Mouse (Mus musculus) gastrocnemius, postnatal 10 days (tissue): ENCODE measurements around the gene Calr3. TPM values are rescaled to one million over a fixed set of nuclear protein-coding genes. Genes with fewer than 3 reads are reported as not detected.

ENCODE experiments used
- DNase-seq: peaks from one replicate; pipeline ENCODE4 v3.0.0; 2021; ENCODE audit warnings: mixed read lengths
- long read RNA-seq, 2 experiments: library from polyadenylated mRNA; stranded (forward); transcript quantifications; one replicate each; pipeline ENCODE4 v2.0.0; 2021
- total RNA-seq, 2 experiments: library from RNA; stranded (reverse); gene quantifications; 2 replicates each; pipeline ENCODE4 v1.2.3; 2021

The Calr3 gene
- total RNA-seq: 1 to 10 TPM; 1.7 to 1.8 TPM
- long read RNA-seq, experiment 1, partial matches to known transcripts: 0 of 3 reads
- long read RNA-seq, experiment 1, other reads (novel, unspliced or antisense): 0 of 3 reads
- long read RNA-seq, experiment 2, partial matches to known transcripts: 0 of 3 reads
- long read RNA-seq, experiment 2, other reads (novel, unspliced or antisense): 0 of 3 reads

DNA sequence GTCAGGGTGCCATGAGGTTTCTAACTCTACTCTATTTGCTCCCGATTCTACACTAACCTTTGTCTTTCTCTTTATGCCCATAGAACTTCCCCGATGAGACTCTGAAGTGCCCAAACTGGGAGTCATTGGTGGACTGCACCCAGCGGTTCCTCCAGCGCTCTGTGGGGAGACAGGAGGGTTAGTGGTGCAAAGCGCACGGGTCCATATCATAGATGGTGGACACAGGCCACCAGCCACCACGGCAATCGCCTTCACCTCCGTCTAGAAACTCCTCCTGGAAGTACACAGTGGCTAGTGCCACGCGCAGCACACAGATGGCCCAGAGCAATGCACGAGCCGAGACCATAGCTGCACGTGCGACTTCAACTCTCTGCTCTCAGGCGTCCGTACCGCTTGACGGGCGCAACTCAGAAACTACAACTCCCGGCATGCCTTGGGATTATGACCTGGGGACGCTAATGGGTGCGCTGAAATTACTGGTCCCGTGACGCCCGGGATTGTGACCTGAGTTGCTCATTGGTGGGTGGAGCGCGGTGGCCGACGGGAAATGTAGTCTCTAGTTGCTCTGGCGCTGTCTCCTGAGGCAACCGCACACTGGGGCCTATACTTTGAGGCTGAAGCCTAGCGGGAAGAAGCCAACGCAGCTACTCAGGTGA is at the start of gene Calr3, which contains the start of gene 1700030K09Rik:
Gene Calr3, minus strand, starts transcription at position 533 of the 656 bp plus-strand sequence.
Gene 1700030K09Rik, plus strand, starts transcription at position 543 of the 656 bp plus-strand sequence.
- peak; percentile 96 for DNase-seq

DNA sequence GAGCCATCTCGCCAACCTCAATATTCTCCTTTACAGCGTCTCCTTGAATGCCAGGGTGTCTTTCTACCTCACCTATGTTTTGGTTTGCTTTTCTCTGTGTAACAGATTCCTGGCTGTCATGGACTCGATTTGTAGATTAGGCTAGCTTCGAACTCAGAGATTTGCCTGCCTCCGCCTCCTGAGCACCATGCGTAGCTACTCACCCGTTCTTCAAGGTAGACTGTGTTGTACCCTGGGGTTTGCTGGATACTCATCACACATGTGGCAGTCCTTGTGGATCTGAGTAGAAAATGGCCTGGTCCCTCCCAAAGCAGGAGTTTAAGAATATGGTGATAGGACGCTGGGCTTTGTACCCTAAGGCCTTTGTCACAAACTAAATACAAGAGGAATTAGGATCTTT is 49.7 kb upstream of the Calr3 start:
- no peak for DNase-seq

DNA sequence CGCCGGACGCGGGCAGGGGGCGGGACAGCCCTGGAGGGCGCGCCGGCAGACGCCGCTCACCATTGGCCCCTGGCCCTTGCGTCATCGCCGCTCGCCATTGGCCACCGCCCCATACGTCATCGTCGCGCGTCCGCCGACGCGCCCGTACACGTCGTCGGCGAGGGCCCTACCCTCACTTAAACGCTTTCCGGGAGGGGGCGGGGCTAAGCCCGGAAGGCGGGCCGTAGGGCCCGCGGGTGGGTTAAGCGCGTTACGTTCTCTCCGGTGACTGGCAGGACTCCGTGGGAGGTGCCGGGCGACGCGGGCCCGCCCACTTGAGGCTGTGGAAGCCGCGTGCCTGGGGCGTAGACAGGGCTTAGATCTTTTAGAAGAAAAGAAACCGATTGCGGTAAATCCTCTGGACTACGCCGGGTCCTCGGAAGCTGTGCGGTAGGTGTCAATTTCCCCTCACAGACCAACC is 49.0 kb upstream of the Calr3 start:
- DNase-seq: peak; percentile 100

DNA sequence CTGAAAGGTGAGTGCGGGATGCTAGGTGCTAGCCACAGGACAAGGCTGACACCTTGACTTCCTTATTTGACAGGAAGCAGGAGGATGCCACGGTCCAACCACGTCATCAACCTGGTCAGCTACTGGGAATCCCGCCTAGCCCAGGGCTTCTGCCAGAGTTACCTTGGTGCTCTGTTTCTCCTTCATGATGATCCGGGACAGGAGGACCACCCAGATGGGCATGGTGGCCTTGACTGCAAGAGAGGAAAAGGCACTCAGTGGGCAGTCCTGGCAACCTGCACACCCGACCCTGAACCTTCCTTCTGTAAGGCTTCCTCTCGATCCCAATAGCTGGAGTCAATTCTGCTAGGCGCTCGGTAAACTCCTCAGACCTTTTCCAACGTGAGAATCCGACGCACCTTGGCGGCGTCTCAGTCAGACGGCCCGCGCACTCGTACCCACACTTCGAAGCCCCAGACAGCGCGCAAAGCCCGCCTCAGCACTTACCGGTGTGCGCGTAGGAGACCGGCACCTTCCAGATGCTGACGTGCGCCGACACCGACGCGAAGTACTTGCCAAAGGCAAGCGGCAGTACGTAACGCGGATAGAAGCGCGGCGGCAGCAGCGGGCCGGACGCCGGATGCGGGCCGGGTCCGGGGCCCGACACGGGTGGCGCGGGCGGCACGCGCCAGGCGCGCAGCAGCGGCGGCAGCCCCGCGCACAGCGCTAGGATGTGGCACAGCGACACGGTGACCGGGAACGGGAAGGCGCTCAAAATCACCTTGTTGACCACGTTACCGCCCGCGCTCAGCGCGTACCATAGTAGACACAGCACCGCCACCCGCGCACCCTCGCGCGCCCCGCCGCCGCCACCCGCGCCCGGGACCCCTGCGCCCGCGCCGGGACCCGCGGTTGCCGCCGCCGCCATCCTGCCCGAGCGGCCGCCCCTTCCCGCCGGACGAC is 48.3 kb upstream of the Calr3 start, which contains the start of gene Slc35e1:
Gene Slc35e1, minus strand, starts transcription at position 935 of the 942 bp plus-strand sequence.
- DNase-seq: no peak

DNA sequence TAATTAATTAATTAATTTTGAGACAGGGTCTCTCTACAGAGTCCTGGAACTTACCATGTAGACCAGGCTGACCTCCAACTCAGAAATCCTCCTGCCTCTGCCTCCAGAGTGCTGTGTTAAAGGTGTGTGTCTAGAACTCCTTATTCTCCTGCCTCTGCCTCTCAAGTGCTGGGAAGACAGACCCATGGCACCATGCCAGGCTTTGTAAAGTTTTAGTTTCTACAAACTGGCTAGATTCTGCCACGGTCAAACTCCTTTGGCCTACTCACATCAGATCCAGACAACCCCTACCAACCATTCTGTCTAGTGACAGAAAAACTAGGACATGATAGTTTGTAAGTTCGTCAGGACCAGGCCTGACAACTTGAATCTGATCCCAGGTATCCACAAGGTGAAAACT is 47.3 kb upstream of the Calr3 start:
- DNase-seq: no peak

DNA sequence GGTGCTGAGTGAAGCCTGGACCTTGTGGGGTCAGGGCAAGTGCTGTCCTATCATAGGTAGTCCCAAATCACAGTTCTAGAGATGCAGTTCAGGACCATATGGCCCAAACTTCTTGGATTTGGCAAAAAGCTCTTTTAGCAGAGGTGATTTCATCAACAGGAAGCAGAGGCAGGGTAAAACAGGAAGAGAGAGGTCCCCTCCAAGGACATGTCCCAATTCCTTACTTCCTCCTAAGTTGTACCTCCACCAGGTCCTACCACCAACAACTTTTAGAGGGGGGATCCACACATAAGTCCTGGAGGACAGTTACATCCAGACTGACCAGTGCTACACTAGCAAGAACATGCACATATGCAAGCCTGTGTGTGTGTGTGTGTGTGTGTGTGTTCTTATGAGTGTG is 43.3 kb upstream of the Calr3 start:
- no peak for DNase-seq

DNA sequence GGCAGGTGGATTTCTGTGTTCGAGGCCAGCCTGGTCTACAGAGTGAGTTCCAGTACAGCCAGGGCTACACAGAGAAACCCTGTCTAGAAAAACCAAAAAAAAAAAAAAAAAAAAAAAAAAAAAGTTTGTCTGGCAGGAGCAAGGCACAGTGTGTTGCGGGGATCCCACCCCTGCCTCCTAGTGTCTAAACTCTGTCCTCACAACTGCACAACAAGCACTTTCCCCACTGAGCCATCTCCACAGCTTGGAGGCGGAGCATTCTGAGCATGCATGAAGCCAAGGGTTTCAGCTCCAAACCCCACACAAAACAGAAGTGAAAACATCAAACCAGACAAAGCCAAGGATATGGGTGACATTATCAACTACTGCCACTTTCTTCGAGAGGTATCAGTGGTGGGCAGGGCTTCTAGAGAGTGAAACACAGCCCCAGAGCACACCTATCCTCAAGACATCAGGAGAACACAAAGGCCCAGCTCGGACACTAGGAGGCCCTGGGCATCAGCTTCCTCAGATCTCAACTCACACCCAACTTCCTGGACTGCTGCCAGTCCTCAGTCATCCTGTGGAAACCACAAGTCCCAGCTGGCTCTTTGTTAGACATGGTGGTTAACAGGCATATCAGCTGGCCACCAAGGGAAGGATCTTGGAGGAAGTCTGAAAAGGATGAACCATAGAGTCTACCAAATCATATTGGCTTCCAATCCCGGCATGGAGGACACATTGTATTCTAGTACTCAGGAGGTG is 42.0 kb upstream of the Calr3 start:
- no peak for DNase-seq

DNA sequence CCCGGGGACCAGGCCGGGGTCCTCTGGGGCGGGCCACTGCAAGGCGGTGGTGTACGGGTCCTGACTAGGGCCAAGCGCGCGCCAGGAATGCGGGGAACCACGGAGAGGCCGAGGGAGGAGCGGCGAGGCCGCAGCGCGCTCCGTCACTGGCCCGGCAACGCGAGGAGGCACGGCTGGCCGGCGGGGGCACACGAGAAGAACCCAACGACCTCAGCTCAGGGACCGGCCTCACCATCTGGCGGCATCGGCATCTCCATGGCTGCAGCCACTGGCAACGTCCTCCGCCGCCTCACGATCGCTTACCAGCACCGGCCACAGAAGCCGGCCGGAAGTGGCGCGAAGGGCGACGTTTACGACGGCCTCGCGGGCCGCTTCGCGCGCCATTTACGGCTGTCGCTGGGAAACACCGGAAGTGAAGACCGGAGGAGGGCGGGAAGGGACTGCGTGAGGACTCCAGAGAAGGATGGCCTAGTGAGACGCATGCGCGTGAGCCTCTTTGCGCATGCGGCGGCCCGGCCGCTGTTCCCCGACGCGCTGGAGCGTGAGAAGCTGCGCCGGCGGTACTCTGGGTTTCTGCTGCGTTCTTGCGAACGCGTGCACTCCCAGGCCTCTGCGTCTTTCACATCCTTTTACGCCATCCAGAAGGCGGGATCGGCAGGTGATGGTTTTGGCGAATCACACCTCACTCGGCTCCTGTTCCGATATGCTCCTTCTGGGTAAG is 31.3 kb upstream of the Calr3 start, which contains the start of gene Cherp:
Gene Cherp, minus strand, starts transcription at position 401 of the 721 bp plus-strand sequence.
- peak; percentile 92 for DNase-seq

DNA sequence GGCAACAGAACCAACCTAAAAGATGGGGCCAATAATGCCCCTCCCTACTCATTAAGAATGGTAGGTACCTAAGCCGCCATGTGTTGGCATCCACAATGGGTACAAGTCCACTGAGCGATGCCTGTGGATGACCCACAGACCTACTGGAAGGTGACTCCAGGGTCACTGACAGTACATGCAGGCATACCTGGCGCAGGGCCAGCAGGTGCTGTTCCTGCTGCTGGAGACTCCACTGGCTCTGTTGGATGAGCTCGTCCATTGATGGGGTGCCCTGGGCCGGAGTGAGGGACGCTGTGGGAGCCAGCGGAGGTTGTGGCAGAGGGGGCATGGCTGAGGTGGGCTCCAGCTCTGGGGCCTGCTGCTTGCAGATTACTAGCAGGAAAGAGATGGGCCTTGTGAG is 27.0 kb upstream of the Calr3 start:
- no peak for DNase-seq

DNA sequence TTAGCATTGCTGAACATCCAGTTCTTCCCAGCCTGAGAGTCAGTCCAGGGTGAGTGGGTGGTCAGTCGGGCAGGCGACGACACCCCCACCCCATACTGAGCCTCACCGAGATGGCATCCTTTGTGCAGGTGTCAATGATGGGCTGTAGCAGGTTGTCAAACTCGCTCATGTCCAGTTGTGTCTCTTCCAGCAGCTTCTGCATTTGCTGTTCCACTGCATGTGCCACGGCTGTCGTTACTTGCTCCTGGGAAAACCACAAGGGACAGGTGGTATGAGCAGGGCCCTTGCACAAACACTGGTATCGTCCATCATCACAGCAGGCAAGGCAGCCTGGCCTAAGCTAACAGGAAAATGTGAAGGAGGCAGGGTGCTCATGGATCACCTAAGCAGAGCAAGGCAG is 26.3 kb upstream of the Calr3 start:
- DNase-seq: no peak

DNA sequence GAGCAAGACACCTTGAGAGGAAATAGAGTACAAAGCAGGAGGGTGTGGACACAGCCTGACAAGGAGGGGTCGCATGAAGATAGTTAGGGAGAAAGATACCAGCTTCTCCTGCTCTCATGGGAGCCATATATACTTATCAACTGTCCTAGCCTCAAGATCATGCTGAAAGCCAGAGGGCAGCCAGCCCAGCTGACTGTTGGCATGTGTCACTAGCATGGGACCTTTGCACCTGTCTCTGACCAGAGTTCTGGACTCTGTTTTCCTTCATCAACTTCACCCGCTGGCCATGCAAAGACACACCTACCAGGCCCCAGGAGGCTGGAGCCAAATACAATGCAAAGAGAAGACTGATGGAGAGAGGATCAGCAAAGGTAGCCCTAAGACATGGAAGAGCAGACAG is 25.6 kb upstream of the Calr3 start:
- DNase-seq: no peak

DNA sequence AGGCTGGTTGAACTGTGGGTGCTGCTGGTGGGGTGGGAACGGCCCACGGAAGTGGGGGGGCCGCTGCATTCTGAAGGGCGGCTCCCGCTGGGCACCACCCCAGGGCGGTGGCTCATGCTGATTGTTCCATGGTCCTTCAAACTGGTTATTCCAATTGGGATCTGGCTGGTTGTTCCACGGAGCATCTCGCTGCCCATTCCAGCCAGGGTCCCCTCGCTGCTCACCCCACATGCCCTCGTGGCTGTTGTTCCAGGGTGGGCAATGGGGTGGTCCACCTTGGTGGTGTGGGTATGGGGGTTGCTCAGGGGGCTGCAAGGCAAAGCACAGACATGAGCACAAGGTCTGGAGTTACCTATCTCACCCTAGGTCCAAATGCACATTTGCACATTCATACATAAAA is 20.5 kb upstream of the Calr3 start:
- no peak for DNase-seq

DNA sequence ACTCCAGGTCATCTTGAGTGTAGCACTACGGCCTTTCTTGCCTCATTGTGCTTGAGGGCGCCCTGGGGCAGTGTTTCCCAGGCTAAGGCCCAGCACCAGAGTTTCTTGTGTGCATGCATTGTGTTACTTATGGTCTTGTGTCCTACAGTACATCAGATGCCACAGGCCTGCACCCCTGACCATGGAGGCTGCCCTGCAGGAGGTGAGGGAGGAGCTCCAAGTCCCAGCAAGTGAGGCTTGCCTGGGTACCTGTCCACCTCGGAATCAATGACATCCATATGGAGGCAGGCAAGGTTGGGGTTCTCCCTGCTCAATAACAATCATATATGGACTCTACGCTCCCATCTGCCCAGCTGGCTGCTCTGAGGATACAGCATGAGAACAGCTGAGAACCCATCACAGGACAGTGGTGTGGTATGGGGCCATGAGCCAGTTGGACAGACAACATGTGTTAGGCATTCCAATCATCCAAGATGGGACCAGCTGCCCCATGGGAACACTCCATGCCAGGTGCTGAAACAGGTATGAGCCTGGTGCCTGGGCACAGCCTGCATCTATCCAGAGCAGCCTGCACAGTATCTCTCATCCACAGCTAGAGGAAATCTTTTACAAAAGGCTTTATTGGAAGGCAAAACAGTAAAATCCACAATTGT is 16.3 kb upstream of the Calr3 start:
- DNase-seq: no peak

DNA sequence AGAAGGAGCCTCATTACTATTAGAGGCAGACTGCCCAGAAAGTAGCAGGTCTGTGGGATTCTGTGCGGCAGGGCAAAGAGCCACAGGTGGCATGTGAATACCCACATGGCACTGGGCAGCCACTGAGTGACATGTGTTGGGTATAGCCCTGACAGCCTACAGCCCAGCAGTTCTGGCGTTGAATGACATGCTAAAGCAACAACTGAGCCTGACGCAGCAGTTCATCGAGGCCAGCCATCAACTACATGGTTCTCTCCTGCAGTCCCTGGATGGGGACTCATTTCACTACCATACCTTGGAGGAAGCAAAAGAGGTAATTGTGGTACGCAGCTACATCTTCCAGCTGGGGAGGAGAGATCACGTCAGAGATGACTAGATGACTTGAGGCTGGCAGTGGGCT is 14.8 kb upstream of the Calr3 start:
- no peak for DNase-seq

DNA sequence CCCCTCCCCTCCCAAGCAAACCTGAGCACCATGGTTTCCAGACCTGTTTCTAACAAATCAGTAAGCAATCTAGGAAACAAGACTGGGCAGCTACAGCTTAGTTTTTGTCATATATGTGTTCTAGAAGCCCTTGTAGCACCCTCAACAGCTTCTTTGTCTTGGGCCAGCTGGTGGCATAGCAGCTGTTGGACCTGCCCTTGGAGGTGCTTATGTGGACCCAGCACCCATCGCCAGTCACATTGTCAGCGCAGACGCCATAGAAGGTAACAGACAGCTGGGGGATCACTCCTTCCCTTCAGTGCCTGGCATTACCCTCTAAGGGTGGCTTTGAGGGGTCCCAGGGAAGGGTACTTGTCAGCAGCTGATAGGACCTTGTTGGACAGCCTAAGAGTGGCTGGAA is 14.1 kb upstream of the Calr3 start:
- DNase-seq: no peak

DNA sequence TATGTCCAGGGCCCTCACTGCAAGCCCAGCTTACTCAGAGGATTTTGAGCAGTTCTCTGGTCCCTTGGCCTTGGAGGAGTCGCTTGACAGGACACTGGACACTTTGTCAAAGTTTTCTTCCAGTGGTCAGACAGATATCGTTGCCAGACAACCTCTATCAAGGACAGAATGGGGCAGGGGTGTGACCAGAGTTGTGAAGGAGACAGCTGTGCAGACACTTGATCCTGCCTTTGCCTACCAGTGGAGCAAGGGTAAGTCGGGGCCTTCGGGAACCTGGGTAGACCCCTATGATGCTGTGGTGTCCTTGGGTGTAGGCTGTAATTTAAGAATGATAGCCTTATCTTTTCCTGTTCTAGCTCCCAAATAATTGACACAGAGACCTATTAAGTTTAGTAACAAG is 11.6 kb upstream of the Calr3 start:
- DNase-seq: no peak

DNA sequence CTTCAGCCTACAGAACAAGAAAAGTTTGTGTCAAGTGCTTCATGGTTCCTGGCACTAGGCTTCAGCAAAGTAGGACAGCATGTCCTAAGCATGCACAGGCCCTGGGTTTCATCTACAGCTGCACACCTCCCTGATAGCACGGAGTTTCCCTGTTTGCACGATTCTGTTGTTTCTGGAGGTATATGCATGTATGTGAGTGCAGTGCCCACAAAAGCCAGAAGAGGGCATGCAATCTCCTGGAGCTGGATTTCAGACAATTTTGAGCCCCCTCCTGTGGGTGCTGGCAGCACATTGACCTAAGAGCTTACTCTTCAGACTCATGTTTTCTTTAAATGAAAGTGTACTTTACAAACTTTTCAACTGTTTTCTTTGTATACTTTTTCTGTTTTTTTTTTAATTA is 10.2 kb upstream of the Calr3 start:
- DNase-seq: no peak

DNA sequence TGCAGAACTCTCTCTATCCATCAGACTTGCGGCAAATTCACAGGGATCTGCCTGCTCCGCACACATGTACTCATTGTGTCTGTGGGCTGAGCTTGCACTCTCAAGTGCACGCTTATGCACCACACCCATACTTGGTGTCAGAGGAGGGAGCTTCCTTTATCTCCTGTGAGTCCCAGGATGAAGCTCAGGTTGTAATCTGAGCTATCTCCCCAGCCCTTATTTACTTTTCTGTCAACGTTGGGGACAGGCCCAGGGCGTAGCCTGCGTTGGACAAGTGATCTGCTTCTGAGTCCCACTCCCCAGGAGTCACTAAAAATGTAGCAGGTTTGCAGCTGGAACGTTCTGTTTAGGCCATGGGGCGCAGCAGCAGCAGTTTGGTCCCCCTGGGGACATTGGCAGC is 7.8 kb upstream of the Calr3 start:
- DNase-seq: no peak

DNA sequence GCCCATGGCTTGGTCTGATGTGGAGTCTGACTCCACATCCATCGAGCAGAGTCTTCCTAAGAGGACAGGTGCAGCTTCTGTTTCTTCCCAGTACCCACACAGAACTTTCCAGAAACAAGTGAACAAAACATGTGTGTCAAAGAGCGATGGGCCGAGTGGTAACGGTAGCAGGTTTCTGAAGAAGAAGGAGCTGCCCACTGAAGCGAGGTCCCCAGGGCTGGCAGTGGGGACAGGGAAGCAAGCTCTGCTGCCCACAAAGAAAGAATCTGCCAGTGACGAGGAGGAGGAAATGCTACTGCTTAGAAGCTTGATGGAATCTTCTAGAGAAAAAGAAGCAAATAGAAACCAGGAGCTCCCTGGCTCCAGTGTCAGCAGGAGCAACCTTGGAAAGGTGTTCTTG is 1.4 kb upstream of the Calr3 start:
- no peak for DNase-seq

DNA sequence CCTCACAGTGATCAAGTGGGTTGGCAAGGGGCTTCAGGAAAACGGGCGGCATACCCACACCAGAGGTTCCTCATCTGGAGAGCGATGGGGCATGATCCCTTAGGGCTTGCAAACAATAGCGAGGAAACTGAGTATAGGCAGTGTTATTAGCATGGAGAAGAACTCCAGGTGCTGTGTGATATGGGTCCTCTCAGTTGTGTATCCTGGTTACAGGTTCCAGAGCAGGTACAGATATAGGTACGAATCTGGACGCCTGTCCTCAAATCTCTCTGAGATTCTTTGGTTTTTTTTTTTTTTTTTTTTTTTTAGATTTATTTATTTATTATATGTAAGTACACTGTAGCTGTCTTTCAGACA is 302 bp upstream of the Calr3 start:
- no peak for DNase-seq
